Mouse (Mus musculus) heart, postnatal 36 days (tissue): ENCODE measurements around the gene Snrpa. TPM values are rescaled to one million over a fixed set of nuclear protein-coding genes. Genes with fewer than 3 reads are reported as not detected.

Experiments
- DNase-seq, 2 experiments: peaks; one replicate each; pipeline ENCODE4 v3.0.0; 2021 to 2022
- intact Hi-C: fragments of 180-260 bp; cut with DNase I; formaldehyde crosslinking; loops from one replicate; pipeline ENCODE4 v1.15.1; 2025
- total RNA-seq, 2 experiments: library from RNA; stranded (reverse); gene quantifications; 2 replicates each; pipeline ENCODE4 v1.2.3; 2021

Snrpa gene
- total RNA-seq, 2 experiments from 2014 or later = 35.4 to 41.9 TPM

DNA sequence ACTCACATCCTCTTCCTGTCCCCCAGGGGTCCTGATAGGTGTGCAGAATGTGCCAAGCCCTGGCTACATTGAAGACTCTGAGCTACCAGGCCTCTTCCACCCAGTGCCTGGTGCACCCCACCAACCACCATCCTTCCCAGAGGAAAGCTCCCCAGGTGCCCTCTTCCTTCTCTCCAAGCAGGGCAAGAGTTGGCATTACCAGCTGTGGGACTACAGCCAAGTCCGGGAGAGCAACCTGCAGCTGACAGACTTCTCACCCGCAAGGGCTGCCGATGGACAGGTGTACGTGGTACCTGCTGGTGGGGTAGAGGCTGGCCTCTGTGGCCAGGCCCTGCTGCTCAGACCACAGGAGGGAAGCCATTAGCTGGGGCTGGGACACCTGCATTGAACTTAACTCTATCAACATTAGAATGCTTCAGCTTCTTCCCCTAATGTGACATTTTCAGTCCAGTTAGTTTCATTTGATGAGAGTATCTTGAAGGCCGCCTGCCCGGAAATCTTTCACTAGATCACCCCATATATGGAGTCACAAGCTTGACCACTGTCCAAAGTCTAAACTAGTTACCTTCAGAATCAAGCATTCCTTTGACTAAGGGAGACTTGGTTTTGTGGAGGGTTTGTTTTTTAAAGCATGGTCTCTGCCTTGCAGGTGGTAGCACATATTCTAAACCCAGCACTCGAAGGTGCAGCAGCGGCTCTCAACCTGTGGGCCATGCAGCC, 7.8 kb upstream of the Snrpa start:
- intact Hi-C loops = no loop called here

DNA sequence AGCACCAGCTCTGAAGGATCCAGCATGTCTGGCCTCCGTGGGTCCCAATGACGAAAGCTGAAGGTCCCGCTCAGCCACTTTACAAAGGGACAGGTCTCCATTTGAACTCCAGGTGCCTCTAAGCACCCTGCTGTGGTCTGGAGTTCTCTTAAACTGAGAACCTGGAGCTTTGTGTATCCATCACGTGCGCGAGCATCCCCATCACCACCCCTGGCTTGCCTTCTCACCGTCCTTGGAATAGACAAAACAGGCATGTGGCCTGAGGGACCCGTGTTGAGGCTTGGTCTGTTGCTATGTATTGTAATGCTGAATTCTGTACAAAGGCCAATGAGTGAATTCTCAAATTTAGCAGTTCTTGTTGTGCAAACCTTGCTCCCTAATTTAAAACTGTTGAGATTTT, 2.7 kb upstream of the Snrpa start:
- intact Hi-C loops = no loop called here
- DNase-seq = no peak

More for the DNA sequence above, 7.8 kb upstream of the Snrpa start:
- DNase-seq = no peak

DNA sequence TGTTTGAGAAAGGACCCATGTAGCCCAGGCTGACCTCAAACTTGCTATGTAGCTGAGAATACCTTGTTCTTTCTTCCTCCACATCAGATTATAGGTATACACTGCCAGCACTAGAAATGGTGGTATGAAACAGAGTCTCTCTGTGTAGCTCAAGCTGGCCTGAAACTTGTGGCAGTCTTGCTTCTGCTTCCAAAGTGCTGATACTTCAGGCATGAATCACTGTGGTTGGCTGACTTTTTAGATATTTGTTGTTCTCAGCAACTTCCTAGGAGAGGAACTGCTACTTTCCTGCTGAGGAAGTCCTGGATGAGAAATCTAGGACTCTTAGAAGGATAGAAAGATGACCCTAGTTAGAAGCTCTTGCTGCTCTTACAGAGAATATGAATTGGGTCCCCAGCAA, 2.3 kb upstream of the Snrpa start:
- intact Hi-C loops = no loop called here
- DNase-seq = no peak

DNA sequence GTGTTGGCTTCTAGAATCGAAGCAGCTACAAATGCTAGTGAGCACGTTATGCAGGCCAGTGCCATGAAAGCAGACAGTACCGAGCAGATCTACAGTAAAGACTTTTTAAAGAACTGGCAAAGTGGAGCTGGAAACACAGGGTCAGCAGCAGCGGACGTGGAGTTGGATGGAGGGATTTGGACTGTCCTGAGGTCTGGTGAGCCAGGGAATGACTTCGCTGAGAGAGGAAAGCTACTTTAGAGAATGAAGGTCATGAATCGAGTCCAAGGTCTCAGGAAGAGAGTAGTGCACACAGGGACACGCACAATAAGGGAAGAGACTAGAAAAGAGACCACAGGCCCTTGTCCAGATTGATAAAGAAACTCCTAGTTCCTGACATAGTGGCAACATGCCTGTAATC, 1.6 kb upstream of the Snrpa start:
- no peak for DNase-seq
- intact Hi-C loops = loop anchor here (2.0 kb wide), 1 partner anchor 29 kb away; no protein-coding TSS in a partner anchor

DNA sequence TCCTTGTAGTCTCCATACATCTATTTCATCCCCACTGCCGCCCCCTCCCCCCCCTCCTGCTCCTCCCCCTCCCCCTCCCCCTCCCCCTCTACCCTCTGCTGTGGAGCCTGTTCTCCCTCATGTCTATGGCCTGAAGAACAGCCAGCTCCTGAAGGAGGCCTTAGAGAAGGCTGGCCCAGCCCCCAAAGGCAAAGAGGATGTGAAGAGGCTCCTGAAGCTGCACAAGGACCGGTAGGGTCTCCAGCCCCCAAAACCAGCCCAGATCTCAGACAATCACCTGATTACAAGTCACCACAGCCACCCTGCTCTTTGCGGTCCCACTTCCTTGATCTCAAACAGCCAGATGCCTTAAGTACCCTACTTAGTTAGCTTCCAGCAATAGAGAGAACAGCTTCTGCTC, 1.1 kb upstream of the Snrpa start:
- no peak for DNase-seq
- intact Hi-C loops = loop anchor here (2.0 kb wide), 1 partner anchor 30 kb away; no protein-coding TSS in a partner anchor

DNA sequence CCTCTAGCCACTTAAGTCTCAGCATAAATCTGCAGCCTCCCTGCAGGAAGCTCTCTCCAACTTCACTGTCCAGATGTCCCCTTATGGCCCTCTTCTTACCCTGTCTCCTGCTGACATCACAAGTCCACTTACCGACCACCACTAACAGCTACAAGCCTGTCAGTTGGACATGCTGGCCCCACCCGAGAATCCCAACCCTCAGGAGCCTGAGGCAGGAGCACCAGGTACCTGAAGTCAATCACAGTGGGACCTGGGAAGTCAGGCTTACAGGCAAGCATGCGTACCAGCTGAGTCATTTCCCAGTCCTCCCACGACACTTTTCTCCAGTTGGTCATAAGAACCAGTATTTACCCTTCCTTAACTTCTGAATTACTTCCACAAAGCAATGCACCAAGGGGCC, 2.3 kb downstream of the Snrpa start:
- intact Hi-C loops = loop anchor here (2.0 kb wide), 2 partner anchors 27 to 35 kb away; partner anchors contain the start of gene Egln2
- no peak for DNase-seq

DNA sequence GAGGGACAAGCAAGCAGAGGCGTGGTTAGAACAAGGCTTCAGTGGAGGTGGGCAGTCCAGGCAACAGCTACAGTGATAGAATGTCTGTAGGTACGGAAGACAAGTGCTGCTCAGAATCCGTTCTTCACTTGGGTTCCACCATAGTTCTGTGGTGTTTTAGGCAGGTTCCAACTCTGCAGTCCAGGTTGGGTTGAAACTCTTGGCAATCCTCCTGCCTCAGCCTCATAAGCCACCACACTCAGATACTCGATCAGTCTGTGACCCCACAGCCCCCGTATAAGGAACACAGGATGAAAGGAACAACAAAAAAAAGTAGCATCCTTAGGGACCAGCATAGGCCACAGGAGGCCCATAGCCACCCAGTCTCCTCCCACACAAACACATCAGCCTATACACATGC, 3.6 kb downstream of the Snrpa start:
- DNase-seq = no peak
- intact Hi-C loops = loop anchor here (1.0 kb wide), 1 partner anchor 12 kb away; no protein-coding TSS in a partner anchor

DNA sequence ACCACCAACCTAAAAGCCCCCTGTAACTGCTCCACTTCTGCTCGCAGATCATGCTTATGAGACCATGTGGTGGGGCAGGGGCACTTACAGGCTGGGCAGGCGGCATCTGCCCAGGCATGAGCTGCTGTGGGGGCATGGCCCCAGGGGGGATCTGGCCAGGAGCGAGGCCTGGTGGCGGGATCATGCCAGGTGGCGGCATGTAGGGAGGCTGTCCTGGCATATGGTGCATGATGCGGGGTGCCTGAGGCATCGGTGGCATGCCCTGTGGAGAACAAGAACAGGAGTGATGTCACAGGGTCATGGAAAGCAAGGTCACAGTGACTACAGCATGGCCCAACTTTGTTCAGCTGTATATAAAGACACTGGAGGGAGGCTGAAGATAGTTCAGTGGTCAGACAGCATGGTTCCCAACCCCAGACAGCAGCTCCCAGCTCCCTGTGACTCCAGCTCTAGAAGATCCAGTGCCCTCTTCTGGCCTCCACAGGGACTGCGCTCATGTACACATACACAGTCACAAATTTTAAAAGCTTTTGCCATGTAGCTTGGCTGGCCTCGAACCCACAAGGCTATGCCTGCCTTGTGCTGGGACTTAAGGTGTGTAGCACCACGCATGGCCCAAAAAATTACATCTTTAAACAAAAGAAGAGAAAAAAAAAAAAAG, 6.7 kb downstream of the Snrpa start:
- intact Hi-C loops = no loop called here

DNA sequence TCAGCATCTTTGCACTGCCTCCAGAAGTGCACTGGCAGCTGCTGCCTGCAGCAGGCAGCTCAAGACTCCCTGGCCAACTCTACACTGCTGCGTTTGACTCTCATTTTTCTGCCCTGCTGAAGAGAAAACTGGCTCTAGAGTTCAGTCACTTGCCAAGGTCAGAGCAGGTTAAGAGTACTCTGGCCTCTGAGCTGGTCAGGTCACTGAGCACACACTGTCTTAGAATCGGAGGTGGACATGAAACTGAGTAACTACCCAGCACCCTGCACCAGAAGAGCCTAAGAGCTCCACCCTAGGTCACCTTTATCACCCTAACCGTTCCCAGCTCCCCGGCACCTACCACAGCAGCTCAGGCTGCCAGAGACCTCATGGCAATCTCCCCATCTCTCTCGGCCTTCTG, 10.1 kb downstream of the Snrpa start:
- DNase-seq = no peak
- intact Hi-C loops = no loop called here

More for the DNA sequence above, 6.7 kb downstream of the Snrpa start:
- DNase-seq = no peak

DNA sequence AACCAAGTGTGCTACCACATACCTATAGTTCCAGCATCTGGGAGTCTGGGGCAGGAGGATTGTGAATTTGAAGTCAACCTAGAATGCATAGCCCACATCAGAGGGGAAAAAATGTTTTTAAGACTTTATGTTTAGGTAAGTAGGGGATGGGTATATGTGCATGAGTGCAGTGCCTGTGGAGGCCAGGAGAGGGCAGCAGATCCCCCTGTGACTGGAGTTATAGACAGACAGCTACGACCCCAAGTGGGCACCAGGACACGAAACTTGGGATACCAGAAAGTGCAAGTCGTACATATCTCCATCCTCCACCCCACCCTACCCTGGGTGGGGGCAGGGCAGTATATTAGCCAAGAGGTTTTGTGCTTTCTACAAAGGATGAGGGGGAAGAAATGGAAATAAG, 11.1 kb downstream of the Snrpa start:
- peak in 1 of 2 experiments; percentile 41 for DNase-seq

DNA sequence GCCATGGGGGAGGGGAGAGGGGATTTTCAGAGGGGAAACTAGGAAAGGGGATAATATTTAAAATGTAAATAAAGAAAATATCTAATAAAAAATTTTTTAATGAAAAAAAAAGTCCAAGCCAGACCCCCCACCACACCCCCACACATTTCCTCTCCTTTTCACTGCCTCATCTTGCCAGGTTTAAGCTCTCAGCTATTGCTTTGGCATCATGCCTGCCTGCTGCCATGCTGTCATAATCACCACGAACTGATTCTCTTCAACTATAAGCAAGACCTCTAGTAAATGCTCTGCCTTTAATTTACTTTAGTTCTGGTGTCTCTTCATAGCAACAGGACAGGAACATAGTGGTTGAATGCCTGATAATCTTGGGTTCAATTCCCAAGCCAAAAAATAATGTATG, 13.6 kb downstream of the Snrpa start:
- no peak for DNase-seq
- intact Hi-C loops = no loop called here

More for the DNA sequence above, 11.1 kb downstream of the Snrpa start:
- intact Hi-C loops = no loop called here

DNA sequence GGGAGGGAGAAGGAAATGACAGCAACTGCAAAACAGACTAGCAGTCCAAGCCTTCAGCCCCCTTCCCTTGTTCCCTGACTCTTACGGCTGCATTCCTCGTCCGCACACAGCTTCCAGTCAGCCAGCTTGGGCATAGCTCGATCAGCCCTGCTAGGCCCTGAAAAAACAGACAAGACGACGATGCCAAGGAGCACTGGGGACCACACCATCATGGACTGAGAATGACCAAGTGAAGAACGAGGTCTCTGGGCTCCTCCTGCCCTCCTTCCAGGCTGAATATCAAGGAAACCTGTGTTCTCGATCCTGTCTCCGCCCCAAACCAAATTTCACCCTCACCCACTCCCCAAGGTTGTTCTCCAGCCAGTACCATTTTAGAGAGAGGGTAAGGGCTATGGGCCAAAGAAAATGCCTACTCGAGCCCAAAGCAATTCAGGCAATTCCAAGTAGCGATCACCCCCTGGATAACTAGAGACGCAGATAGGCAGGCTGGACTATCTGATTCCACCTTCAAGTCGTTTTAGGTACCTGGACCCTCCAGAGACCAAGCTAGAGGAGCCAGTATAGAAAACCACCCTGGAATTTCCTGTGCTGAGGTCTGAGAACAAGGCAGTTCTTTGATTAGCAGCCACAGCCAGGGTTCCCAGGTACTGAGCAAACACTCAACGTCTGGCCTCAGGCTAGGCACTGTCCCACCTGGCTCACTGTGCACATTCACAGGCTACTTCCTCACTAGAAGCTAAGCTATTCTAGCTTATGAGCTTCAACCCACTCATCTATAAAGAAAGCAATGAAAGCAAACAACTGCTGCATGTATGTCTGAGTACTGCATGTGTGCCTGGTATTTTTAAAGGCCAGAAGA, 15.0 kb downstream of the Snrpa start, which contains the start of the genes Gm21983 and Mia:
Gm21983 (minus strand) TSS at position 250 of the 859 bp plus-strand sequence.
Mia (minus strand) TSS at position 321 of the 859 bp plus-strand sequence.
- intact Hi-C loops = loop anchor here (1.0 kb wide), 1 partner anchor 11 kb away; no protein-coding TSS in a partner anchor
- DNase-seq = no peak

DNA sequence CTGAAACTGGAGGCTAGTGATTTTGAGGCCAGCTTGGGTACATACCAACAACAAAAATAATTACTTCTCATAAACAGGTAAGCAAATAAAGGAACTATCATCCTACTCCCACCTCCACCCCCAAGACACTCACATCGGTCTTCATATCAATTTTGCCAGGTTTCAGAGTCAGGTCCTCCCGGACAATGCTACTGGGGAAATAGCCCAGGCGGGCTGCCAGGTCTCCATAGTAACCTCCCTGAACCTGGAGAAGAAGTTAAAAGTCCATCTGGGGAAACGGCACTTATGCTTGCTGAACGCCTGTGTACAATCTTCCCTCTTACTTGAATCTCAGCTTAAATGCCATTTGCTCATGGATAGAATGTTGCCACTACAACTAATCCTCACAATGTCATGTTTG, 16.0 kb downstream of the Snrpa start:
- peak in 1 of 2 experiments; percentile 69 for DNase-seq
- intact Hi-C loops = loop anchor here (1.0 kb wide), 1 partner anchor 12 kb away; no protein-coding TSS in a partner anchor

DNA sequence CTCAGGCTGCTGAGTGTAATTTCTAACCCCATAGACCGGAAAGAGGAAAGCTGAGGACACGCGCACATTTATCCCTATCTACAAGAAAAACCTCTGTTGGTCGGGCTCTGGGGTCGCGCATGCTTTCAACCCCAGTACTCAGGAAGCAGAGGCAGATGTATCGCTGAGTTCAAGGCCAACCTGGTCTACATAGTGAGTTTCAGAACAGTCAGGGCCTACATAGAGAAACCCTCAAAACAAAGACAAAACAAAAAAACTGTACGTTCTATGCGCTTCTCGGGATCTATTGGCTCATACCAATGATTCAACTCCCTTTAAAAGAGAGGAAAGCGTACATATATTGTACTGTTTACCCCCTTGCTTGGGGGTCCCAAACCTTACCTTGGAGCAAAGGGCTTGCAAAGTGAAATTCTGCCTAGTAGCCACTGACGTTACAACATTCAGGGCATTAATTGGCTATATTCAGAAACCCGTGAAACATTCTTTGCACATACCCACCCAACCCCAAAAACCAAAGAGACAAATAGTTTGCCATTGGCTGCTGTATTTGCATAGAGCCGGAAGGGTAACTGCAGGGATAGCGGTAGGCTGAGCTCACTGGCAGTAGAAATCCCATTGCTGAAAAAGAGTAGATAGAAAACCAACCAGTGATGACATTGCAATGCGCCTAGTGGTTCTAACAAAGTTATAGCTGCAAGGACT, 16.7 kb downstream of the Snrpa start:
- DNase-seq = no peak
- intact Hi-C loops = loop anchor here (1.0 to 2.0 kb wide), 2 partner anchors 16 to 17 kb away; partner anchors contain the start of gene BC024978

DNA sequence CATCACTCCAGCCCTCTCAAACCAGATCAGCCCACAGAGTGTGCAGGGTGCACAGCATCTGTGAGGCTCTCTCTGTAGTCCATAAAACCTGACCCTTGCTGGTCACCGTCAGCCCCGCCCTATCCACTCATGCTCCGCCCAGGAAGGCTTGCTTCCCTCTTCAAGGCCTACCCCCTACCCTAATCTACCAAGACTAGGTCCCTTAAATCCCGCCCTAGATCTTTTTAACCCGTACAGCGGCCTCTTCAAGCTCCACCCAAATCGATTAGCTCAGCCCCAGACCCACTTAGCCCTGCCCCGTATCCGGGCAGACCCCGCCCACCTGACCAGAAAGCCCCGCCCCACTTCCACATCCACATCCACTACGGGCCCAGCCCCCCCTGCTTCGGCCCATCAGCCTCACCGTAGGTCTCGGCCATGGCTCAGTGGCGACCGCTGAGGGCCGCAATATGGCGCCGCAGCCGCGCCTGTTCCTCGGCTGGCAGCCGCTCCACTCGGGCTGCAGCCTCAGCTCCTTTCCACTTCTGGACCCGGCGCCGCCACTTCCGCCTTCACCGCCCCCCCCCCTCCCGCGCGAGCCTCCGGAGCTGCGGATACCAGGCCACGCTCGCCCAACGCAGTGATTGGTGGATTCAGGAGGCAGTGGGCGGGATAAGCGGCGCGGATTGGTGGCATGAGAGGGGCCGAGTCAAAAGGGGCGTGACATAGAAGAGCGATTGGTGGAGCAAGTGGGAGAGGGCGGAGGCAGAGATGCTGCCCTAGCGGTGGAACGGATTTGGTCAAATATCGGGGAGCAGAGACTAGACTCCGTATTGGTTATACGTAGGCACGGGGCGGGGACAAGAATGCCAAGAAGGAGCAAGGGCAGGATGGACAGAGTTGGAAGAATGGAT, 17.5 kb downstream of the Snrpa start, which contains the start of gene Rab4b:
Rab4b (minus strand) TSS at position 573 of the 893 bp plus-strand sequence.
- intact Hi-C loops = loop anchor here (1.0 to 2.0 kb wide), 2 partner anchors 16 to 17 kb away; partner anchors contain the start of gene BC024978
- DNase-seq = peak; percentile 97 to 99

DNA sequence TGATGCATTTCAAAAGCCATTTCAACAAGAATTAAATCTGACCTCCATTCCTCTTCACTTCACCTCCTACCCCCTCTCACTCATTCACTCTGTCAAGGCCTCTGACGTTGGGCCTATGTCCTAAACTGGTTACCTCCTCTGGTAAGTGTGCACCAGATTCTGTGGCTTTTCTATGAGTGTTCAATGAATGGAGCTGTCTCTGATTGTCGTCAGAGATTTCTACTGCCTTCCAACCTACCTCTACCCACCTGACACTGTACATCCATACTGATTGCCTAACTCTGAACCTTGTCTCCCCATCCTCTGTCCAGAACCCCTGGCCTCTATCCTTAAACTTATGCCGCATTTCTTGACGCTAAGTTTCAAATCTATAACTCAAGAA, 18.1 kb downstream of the Snrpa start:
- DNase-seq = no peak
- intact Hi-C loops = loop anchor here (2.0 kb wide), 1 partner anchor 15 kb away; no protein-coding TSS in a partner anchor

DNA sequence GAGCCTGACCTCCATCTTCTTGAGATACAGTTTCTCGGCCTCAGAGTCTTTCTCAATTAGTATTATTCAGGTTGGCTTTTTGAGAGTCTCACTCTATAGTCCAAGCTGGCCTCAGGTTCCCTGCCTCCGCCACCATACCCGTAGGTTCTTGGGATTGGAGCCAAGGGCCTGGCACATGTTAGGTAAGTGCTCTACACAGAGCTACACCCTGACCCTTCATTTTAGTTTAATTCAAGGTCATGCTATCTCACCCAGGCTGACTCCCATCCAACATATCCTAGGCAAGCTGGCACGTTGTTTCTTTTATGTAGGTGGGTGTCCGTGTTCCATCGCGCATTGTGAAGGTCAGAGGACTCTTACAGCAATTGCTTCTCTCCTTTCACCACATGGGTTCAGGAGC, 21.2 kb downstream of the Snrpa start:
- no peak for DNase-seq
- intact Hi-C loops = no loop called here

DNA sequence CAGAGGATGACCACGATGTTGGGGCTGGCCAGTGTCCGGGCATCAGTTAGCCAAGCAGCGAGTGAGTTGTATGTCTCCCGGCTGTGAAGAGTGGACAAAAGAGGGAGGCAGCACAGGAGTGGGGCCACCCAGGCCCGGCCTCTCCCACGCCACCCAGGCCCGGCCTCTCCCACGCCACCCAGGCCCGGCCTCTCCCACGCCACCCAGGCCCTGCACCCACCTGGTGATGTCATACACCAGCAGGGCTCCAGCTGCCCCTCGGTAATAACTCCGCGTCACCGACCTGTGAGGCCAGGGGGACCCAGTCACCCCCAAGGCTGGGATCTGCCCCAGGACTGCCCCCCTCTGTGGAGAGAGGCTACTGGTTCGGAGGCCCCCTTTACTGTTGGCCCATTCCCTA, 21.6 kb downstream of the Snrpa start:
- DNase-seq = no peak
- intact Hi-C loops = no loop called here

DNA sequence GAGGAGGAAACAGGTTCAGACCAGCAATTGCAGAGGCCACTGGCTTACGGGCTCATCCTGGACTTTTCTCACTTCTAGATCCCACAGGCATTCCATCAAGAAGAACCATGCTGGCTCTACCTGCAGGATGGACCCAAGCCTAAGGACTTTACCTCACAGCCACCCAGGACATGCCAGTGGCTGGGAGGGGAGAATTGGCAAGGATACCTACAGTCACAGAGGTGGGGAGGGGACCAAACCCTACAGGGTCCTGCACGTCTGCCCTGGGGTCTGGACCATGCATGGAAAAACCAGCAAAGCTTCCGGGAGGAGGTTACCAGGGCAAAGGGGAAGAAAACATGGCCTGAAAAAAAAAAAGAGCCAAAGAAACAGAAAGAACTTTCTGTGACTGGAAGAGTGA, 25.1 kb downstream of the Snrpa start:
- intact Hi-C loops = no loop called here
- DNase-seq = no peak
